Mouse (Mus musculus) liver, embryonic 16.5 days (tissue): ENCODE results near the gene Col5a1. TPM values are rescaled to one million over a fixed set of nuclear protein-coding genes. Genes with fewer than 3 reads are reported as not detected.

Experiments used
- ATAC-seq: fragments of 200-750 bp; cut with Nextera tagmentation; 2 replicates; pipeline ENCODE4 v1.8.0; 2017; ENCODE audit warnings: low read depth, mild to moderate bottlenecking, moderate number of reproducible peaks, moderate library complexity
- H3K27ac ChIP-seq: fragments of 300-500 bp; sonication (generic); 2 replicates; pipeline ENCODE4 v1.5.1; 2014; ENCODE audit warnings: mild to moderate bottlenecking, low read length
- H3K27me3 ChIP-seq: fragments of 300-500 bp; sonication (generic); 2 replicates; pipeline ENCODE4 v1.6.1; 2014; ENCODE audit warnings: low read depth, low read length, mixed read lengths; ENCODE audit not compliant: control insufficient read depth, insufficient read depth
- H3K36me3 ChIP-seq: fragments of 300-500 bp; sonication (generic); 2 replicates; pipeline ENCODE4 v1.6.1; 2014; ENCODE audit warnings: mild to moderate bottlenecking; ENCODE audit not compliant: control insufficient read depth, insufficient read depth
- H3K4me1 ChIP-seq: fragments of 300-500 bp; sonication (generic); 2 replicates; pipeline ENCODE4 v1.6.1; 2014; ENCODE audit warnings: low read depth, low read length, mixed read lengths; ENCODE audit not compliant: control insufficient read depth
- H3K4me2 ChIP-seq: fragments of 300-500 bp; sonication (generic); 2 replicates; pipeline ENCODE4 v1.6.1; 2014; ENCODE audit warnings: low read depth, low read length, mixed read lengths
- H3K4me3 ChIP-seq: fragments of 300-500 bp; sonication (generic); 2 replicates; pipeline ENCODE4 v1.5.1; 2014; ENCODE audit warnings: low read depth, mild to moderate bottlenecking, low read length
- H3K9ac ChIP-seq: fragments of 300-500 bp; sonication (generic); 2 replicates; pipeline ENCODE4 v1.6.1; 2014; ENCODE audit warnings: low read depth, low read length
- H3K9me3 ChIP-seq: fragments of 300-500 bp; sonication (generic); replicated peaks from 2 replicates; pipeline ENCODE4 v1.6.1; 2016; ENCODE audit warnings: low read length; ENCODE audit not compliant: control insufficient read depth
- WGBS: fragments of 180-500 bp; shearing (Covaris S2); extraction: QIAGEN DNeasy Blood & Tissue Kit; methylation state at CpG from one replicate; pipeline ENCODE4 v1.1.7; 2014; ENCODE audit not compliant: insufficient replicate concordance; 5-methylcytosine and 5-hydroxymethylcytosine counted together
- polyA plus RNA-seq: library from polyadenylated mRNA; unstranded; fragments of >200 nt; fragmentation: Nextera tagmentation; extraction: Ambion mirVana; gene quantifications from 2 replicates; pipeline ENCODE4 v1.2.1, GENCODE M21; 2015

Col5a1 gene
- polyA plus RNA-seq, 1 experiment from 2014 or later: 12.5 TPM

- Histone ChIP-seq H3K27me3 (no peaks in the 10 kb centered on the region), H3K9ac (peak overlapping the region; percentile 45; the same call in 1 of the 2 replicates), H3K4me2 (no peak overlapping the region), H3K4me1 (peaks cover 83% of the 10 kb centered on the region), H3K4me3 (no peak overlapping the region), H3K27ac (peak overlapping the region; percentile 93), H3K9me3 (no peaks in the 10 kb centered on the region), H3K36me3 (no peaks in the 10 kb centered on the region)
- ATAC-seq: no peak
Observed at GRCm38 (mm10) chr2:27983093-27983492, 96.9 kb downstream of the Col5a1 start.

GRCm38 (mm10) chr2:27983884-27984283, 97.7 kb downstream of the Col5a1 start:
- Histone ChIP-seq H3K27ac (peak overlapping the region; percentile 93), H3K9me3 (no peaks in the 10 kb centered on the region), H3K9ac (peak overlapping the region; percentile 52), H3K27me3 (no peaks in the 10 kb centered on the region), H3K4me1 (peaks cover 83% of the 10 kb centered on the region), H3K4me3 (no peak overlapping the region), H3K36me3 (no peaks in the 10 kb centered on the region), H3K4me2 (no peak overlapping the region)
- peak; percentile 28 for ATAC-seq
- WGBS: 33% methylated on average over 3 of the region's 3 CpGs

- no peak for ATAC-seq
- Histone ChIP-seq H3K9ac (peak overlapping the region; percentile 45), H3K9me3 (no peaks in the 10 kb centered on the region), H3K4me3 (no peak overlapping the region), H3K4me2 (no peak overlapping the region), H3K27me3 (no peaks in the 10 kb centered on the region), H3K36me3 (no peaks in the 10 kb centered on the region), H3K4me1 (peaks cover 60% of the 10 kb centered on the region), H3K27ac (peak overlapping the region; percentile 18; the same call in 1 of the 2 replicates)
- WGBS: 56% methylated on average over 4 of the region's 4 CpGs
Observed at GRCm38 (mm10) chr2:27986751-27987150, 100.5 kb downstream of the Col5a1 start.

GRCm38 (mm10) chr2:27990430-27991211, 104.4 kb downstream of the Col5a1 start:
- no peak overlapping the region for H3K9ac ChIP-seq
- H3K27ac ChIP-seq: no peak overlapping the region
- 70% methylated on average over 11 of the region's 13 CpGs for WGBS

GRCm38 (mm10) chr2:27993416-27993815, 107.2 kb downstream of the Col5a1 start:
- Histone ChIP-seq H3K27ac (peak overlapping the region; percentile 47), H3K4me1 (peaks cover 28% of the 10 kb centered on the region), H3K4me2 (no peak overlapping the region), H3K36me3 (no peaks in the 10 kb centered on the region), H3K9ac (0 out of 2 replicates have a peak overlapping the region, but pooled peaks have one; percentile 10), H3K27me3 (no peaks in the 10 kb centered on the region), H3K4me3 (no peak overlapping the region), H3K9me3 (no peaks in the 10 kb centered on the region)
- ATAC-seq: peak; percentile 78
- WGBS: 56% methylated on average over 5 of the region's 5 CpGs

More at GRCm38 (mm10) chr2:27990430-27991211, 104.4 kb downstream of the Col5a1 start:
- Histone ChIP-seq H3K4me3 (no peak overlapping the region), H3K9me3 (no peaks in the 10 kb centered on the region), H3K36me3 (no peaks in the 10 kb centered on the region), H3K4me1 (peaks cover 37% of the 10 kb centered on the region), H3K27me3 (no peaks in the 10 kb centered on the region), H3K4me2 (no peak overlapping the region)
- no peak for ATAC-seq

GRCm38 (mm10) chr2:27999996-28000583, 113.9 kb downstream of the Col5a1 start:
- no peaks in the 10 kb centered on the region for H3K9me3 ChIP-seq
- H3K4me3 ChIP-seq: peak overlapping the region; percentile 44
- H3K27ac ChIP-seq: peak overlapping the region; percentile 89
- peak overlapping the region; percentile 61 for H3K4me2 ChIP-seq
- peaks cover 46% of the 10 kb centered on the region for H3K4me1 ChIP-seq
- no peaks in the 10 kb centered on the region for H3K27me3 ChIP-seq
- peak overlapping the region; percentile 64 for H3K9ac ChIP-seq
- peak; percentile 81 for ATAC-seq
- 34% methylated on average over 9 of the region's 9 CpGs for WGBS
- no peaks in the 10 kb centered on the region for H3K36me3 ChIP-seq

GRCm38 (mm10) chr2:28000660-28001059, 114.4 kb downstream of the Col5a1 start:
- Histone ChIP-seq H3K4me3 (no peak overlapping the region), H3K27ac (peak overlapping the region; percentile 89), H3K36me3 (no peaks in the 10 kb centered on the region), H3K4me1 (peaks cover 51% of the 10 kb centered on the region), H3K9me3 (no peaks in the 10 kb centered on the region), H3K4me2 (peak overlapping the region; percentile 61), H3K9ac (peak overlapping the region; percentile 64), H3K27me3 (no peaks in the 10 kb centered on the region)
- ATAC-seq: no peak; the same call in 1 of the 2 replicates
- 60% methylated on average over 3 of the region's 3 CpGs for WGBS

- Histone ChIP-seq H3K4me2 (no peak overlapping the region), H3K36me3 (no peaks in the 10 kb centered on the region), H3K4me3 (no peak overlapping the region), H3K27me3 (no peaks in the 10 kb centered on the region), H3K9ac (no peak overlapping the region), H3K4me1 (peaks cover 57% of the 10 kb centered on the region), H3K27ac (peak overlapping the region; percentile 89), H3K9me3 (no peaks in the 10 kb centered on the region)
- WGBS: 83% methylated on average over 11 of the region's 11 CpGs
- no peak for ATAC-seq
Observed at GRCm38 (mm10) chr2:28001206-28001605, 115.0 kb downstream of the Col5a1 start.

GRCm38 (mm10) chr2:28005187-28005586, 119.0 kb downstream of the Col5a1 start:
- H3K4me3 ChIP-seq: no peak overlapping the region
- H3K9ac ChIP-seq: peak overlapping the region; percentile 60
- H3K4me2 ChIP-seq: peak overlapping the region; percentile 49
- H3K36me3 ChIP-seq: no peaks in the 10 kb centered on the region
- H3K9me3 ChIP-seq: no peaks in the 10 kb centered on the region
- WGBS: 27% methylated on average over 4 of the region's 4 CpGs
- peaks cover 36% of the 10 kb centered on the region for H3K4me1 ChIP-seq
- H3K27ac ChIP-seq: peak overlapping the region; percentile 83
- no peaks in the 10 kb centered on the region for H3K27me3 ChIP-seq
- peak; percentile 98 for ATAC-seq
